ENCODE assay signal across 9 mouse cellular contexts in the genomic region with DNA sequence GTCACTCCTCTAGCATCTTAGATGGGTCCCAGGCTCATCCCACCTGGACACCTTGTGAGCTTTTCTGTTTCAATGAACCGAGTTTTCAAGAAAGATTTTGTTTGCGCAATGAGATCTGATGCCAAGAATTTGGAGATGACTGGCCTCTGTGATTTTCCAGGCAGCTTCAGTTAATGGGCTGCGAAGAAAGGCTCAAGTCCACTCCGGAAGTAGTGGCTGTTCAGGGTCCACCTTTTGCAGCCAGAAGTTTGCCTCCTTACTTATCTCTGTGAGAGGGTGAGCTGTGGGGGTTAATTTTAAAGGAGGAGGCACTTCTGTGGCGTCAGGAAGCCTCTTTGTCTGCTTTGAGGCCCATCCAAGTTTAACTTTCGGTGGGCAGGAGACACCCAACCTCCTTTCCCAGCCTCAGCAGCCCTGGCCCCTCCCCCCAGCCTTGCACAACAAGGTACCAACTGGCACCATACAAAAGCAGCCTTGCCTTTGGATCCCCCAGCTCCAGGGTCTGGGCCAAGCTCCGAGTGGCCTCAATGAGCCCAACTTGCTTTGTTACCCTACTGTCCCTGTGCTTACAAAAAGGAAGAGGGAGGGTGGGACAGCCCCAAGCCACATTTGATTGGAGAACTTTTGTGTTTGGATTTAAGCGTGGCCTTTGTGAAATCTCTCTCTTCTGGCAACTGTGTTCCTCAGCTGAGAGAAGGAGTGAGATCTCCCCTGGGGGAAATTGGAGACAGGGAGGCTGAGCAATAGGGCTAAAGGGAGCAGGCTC.
DNase-seq lines count a peak whose midpoint lies in the region; ATAC-seq and TF ChIP-seq lines count a peak whose summit lies in the region.
"Had no signal": no experiment of that assay in that cellular context is flagged by ENCODE, and none has a peak within 500 bp of the region (broad histone marks: within the 10 kb centered on the region; RNA-seq: fewer than 3 reads in every experiment).

No protein-coding gene starts in this region.

- H3K9ac ChIP-seq in lung, postnatal 0 days (replicated peaks; ENCODE audit: low read depth) = no peak overlapping the region
- H3K9ac ChIP-seq: limb, embryonic 12.5 days had no signal

- peak overlapping the region; percentile 78 for H3K27ac ChIP-seq in brown adipose tissue, adult 24 weeks (replicated peaks; ENCODE audit: low read depth, low read length)
- peak overlapping the region; percentile 55; the same call in 1 of the 2 replicates for H3K27ac ChIP-seq in lung, postnatal 0 days (ENCODE audit: low read length)
- H3K27ac ChIP-seq: limb, embryonic 12.5 days had no signal

- no peaks in the 10 kb centered on the region for H3K9me3 ChIP-seq in lung, postnatal 0 days (ENCODE audit: low read length)
- H3K9me3 ChIP-seq: limb, embryonic 12.5 days had no signal

- DNase-seq in gastrocnemius, adult 18-20 months (ENCODE audit: low spot score) = peak; percentile 70
- DNase-seq in gastrocnemius, postnatal 4 days (ENCODE audit: low spot score in 2 of 2) = no peak
- peak; percentile 36 for DNase-seq in heart, postnatal 4 days
- peak; percentile 85 for DNase-seq in lung, postnatal 0 days (ENCODE audit: low spot score)
- no peak for DNase-seq in frontal cortex, postnatal 36 days (ENCODE audit: low spot score in 2 of 2)
- no peak for DNase-seq in cerebellum, postnatal 36 days
- no peak for DNase-seq in c-Kit-positive CD71-positive TER-119-positive erythroid progenitor cells, embryonic 14.5 days (ENCODE audit: low spot score)

- TF ChIP-seq EP300 in lung, postnatal 0 days (IDR thresholded peaks at IDR 0.05) = no peak

- peak; percentile 49 for ATAC-seq in lung, postnatal 0 days

- H3K4me1 ChIP-seq in brown adipose tissue, adult 24 weeks (ENCODE audit: control insufficient read depth, insufficient read depth, insufficient read length, low read length) = peaks cover 11% of the 10 kb centered on the region
- H3K4me1 ChIP-seq in lung, postnatal 0 days (ENCODE audit: insufficient read depth, low read depth, low read length) = peaks cover 16% of the 10 kb centered on the region; the same call in 1 of the 2 replicates
- H3K4me1 ChIP-seq: limb, embryonic 12.5 days had no signal

- 23% methylated on average over 8 of the region's 8 CpGs for WGBS in lung, postnatal 0 days

- H3K27me3 ChIP-seq in lung, postnatal 0 days (replicated peaks; ENCODE audit: insufficient read depth, low read length) = no peaks in the 10 kb centered on the region
- H3K27me3 ChIP-seq: limb, embryonic 12.5 days had no signal

- no peaks in the 10 kb centered on the region for H3K36me3 ChIP-seq in lung, postnatal 0 days (ENCODE audit: insufficient read depth, low read length)
- H3K36me3 ChIP-seq: limb, embryonic 12.5 days had no signal

- no peak for TF ChIP-seq CTCF in lung, postnatal 0 days (IDR thresholded peaks at IDR 0.05)

- H3K4me2 ChIP-seq in lung, postnatal 0 days (replicated peaks; ENCODE audit: low read depth, low read length) = 0 out of 2 replicates have a peak overlapping the region, but pooled peaks have one; percentile 11
- H3K4me2 ChIP-seq: limb, embryonic 12.5 days had no signal

- H3K4me3 ChIP-seq in brown adipose tissue, adult 24 weeks (ENCODE audit: insufficient read depth, low read depth, low read length) = no peak overlapping the region
- H3K4me3 ChIP-seq in lung, postnatal 0 days (ENCODE audit: low read depth, low read length) = no peak overlapping the region
- H3K4me3 ChIP-seq: limb, embryonic 12.5 days had no signal

Comparison
In these comparisons a context has a peak if more than half of its experiments do, and no peak if none do; other contexts are left out.
1. DNase-seq: peak in gastrocnemius, adult 18-20 months (single experiment), heart, postnatal 4 days (single experiment) and lung, postnatal 0 days (single experiment); none in gastrocnemius, postnatal 4 days (0 of 2), frontal cortex, postnatal 36 days (0 of 2), cerebellum, postnatal 36 days (0 of 2) and c-Kit-positive CD71-positive TER-119-positive erythroid progenitor cells, embryonic 14.5 days (single experiment).